Mouse (Mus musculus) CH12.LX (cell line): ENCODE measurements around the gene Alk. TPM values are rescaled to one million over a fixed set of nuclear protein-coding genes. Genes with fewer than 3 reads are reported as not detected.

Source experiments
- DNase-seq: peaks from one replicate; pipeline ENCODE4 v3.0.0-alpha.2; 2013; ENCODE audit errors: extremely low read depth
- H3K27ac ChIP-seq: 2 replicates; pipeline ENCODE4 v1.5.1; 2012; ENCODE audit warnings: low read depth, mild to moderate bottlenecking, control low read depth, moderate library complexity; ENCODE audit not compliant: insufficient read depth
- H3K27me3 ChIP-seq: replicated peaks from 2 replicates; pipeline ENCODE3; 2012; ENCODE audit warnings: inconsistent platforms
- H3K36me3 ChIP-seq, 2 experiments: replicated peaks in 1 of 2; 2 replicates each; pipeline versions ENCODE3 to v1.6.1; 2012; ENCODE audit warnings: inconsistent platforms in 1 of 2, low read length in 1 of 2, mild to moderate bottlenecking in 1 of 2, mixed read lengths in 1 of 2, moderate library complexity in 1 of 2; ENCODE audit not compliant: control insufficient read depth in 1 of 2, insufficient read depth in 1 of 2
- H3K4me1 ChIP-seq, 2 experiments: 2 replicates each; pipeline ENCODE4 v1.6.1; 2012; ENCODE audit warnings: inconsistent platforms in 1 of 2, moderate library complexity in 1 of 2; ENCODE audit not compliant: insufficient read depth in 2 of 2, control insufficient read depth in 1 of 2
- H3K4me2 ChIP-seq: 2 replicates; pipeline ENCODE4 v1.6.1; 2012; ENCODE audit warnings: low read depth, mild to moderate bottlenecking, control low read depth; ENCODE audit not compliant: poor library complexity, insufficient read depth, severe bottlenecking
- H3K4me3 ChIP-seq, 3 experiments: fragments of 150-350 bp in 1 of 3; sonication (generic) in 1 of 3; replicated peaks in 1 of 3; 2 replicates each; pipeline versions ENCODE3 to v1.5.1; 2011 to 2012; ENCODE audit warnings: low read depth in 2 of 3, low read length in 2 of 3, mild to moderate bottlenecking in 2 of 3, moderate library complexity in 2 of 3, control low read depth in 1 of 3, improper control_type of control experiment in 1 of 3, inconsistent platforms in 1 of 3, mixed read lengths in 1 of 3; ENCODE audit not compliant: poor library complexity in 1 of 3
- H3K79me2 ChIP-seq: replicated peaks from 2 replicates; pipeline ENCODE4 v1.6.1; 2012; ENCODE audit warnings: mild to moderate bottlenecking, moderate library complexity; ENCODE audit not compliant: control insufficient read depth, poor library complexity, insufficient read depth, severe bottlenecking; ENCODE audit errors: extremely low read depth
- H3K9ac ChIP-seq: 2 replicates; pipeline ENCODE4 v1.6.1; 2012; ENCODE audit warnings: low read depth, mild to moderate bottlenecking, control low read depth, moderate library complexity; ENCODE audit not compliant: insufficient read depth
- H3K9me3 ChIP-seq: replicated peaks from 2 replicates; pipeline ENCODE3; 2012; ENCODE audit warnings: low read length, inconsistent platforms, mixed read lengths
- BHLHE40 ChIP-seq: IDR thresholded peaks from 2 replicates; pipeline ENCODE4 v1.6.1; 2011; ENCODE audit warnings: mild to moderate bottlenecking, low read depth, low read length, improper control_type of control experiment
- CHD1 ChIP-seq: IDR thresholded peaks from 2 replicates; pipeline ENCODE4 v1.6.1; 2012; ENCODE audit warnings: low read depth, low read length, improper control_type of control experiment, inconsistent platforms
- CHD2 ChIP-seq: IDR thresholded peaks from 2 replicates; pipeline ENCODE4 v1.6.1; 2011; ENCODE audit warnings: low read length, improper control_type of control experiment
- E2F4 ChIP-seq: IDR thresholded peaks from 2 replicates; pipeline ENCODE4 v1.6.1; 2011; ENCODE audit warnings: low read depth, low read length, improper control_type of control experiment; ENCODE audit not compliant: insufficient replicate concordance
- EP300 ChIP-seq: IDR thresholded peaks from 2 replicates; pipeline ENCODE4 v1.6.1; 2011; ENCODE audit warnings: low read length, improper control_type of control experiment
- ETS1 ChIP-seq: conservative IDR thresholded peaks from 2 replicates; pipeline ENCODE4 v1.6.1; 2012; ENCODE audit warnings: low read depth, mild to moderate bottlenecking, inconsistent platforms, low read length, improper control_type of control experiment, moderate library complexity
- GABPA ChIP-seq: IDR thresholded peaks from 2 replicates; pipeline ENCODE4 v1.6.1; 2012; ENCODE audit warnings: low read depth, low read length, improper control_type of control experiment, inconsistent platforms; ENCODE audit not compliant: insufficient replicate concordance
- HCFC1 ChIP-seq: IDR thresholded peaks from 2 replicates; pipeline ENCODE4 v1.6.1; 2012; ENCODE audit warnings: low read depth, mild to moderate bottlenecking, inconsistent platforms, low read length, improper control_type of control experiment
- JUND ChIP-seq: conservative IDR thresholded peaks from 2 replicates; pipeline ENCODE4 v1.6.1; 2011; ENCODE audit warnings: low read depth, low read length, improper control_type of control experiment
- KAT2A ChIP-seq: IDR thresholded peaks from 2 replicates; pipeline ENCODE4 v1.6.1; 2012; ENCODE audit warnings: low read length, improper control_type of control experiment, inconsistent platforms; ENCODE audit not compliant: insufficient replicate concordance
- MAFK ChIP-seq: IDR thresholded peaks from 2 replicates; pipeline ENCODE4 v1.6.1; 2011; ENCODE audit warnings: low read length, improper control_type of control experiment; ENCODE audit not compliant: insufficient replicate concordance
- MAX ChIP-seq: IDR thresholded peaks from 2 replicates; pipeline ENCODE4 v1.6.1; 2011; ENCODE audit warnings: low read length, improper control_type of control experiment
- MAZ ChIP-seq: IDR thresholded peaks from 2 replicates; pipeline ENCODE4 v1.6.1; 2012; ENCODE audit warnings: low read depth, mild to moderate bottlenecking, inconsistent platforms, low read length, improper control_type of control experiment, moderate library complexity
- MEF2A ChIP-seq: IDR thresholded peaks from 2 replicates; pipeline ENCODE4 v1.6.1; 2014; ENCODE audit warnings: low read depth, mild to moderate bottlenecking, inconsistent platforms, low read length, improper control_type of control experiment, borderline replicate concordance
- MXI1 ChIP-seq: IDR thresholded peaks from 2 replicates; pipeline ENCODE4 v1.6.1; 2011; ENCODE audit warnings: mild to moderate bottlenecking, low read depth, low read length, improper control_type of control experiment
- MYC ChIP-seq: IDR thresholded peaks from 2 replicates; pipeline ENCODE4 v1.6.1; 2011; ENCODE audit warnings: low read depth, mild to moderate bottlenecking, improper control_type of control experiment, low read length
- NELFE ChIP-seq: IDR thresholded peaks from 2 replicates; pipeline ENCODE4 v1.6.1; 2011; ENCODE audit warnings: low read depth, low read length, improper control_type of control experiment
- POLR2A ChIP-seq: IDR thresholded peaks from 2 replicates; pipeline ENCODE4 v1.6.1; 2011; ENCODE audit warnings: low read depth, mild to moderate bottlenecking, improper control_type of control experiment, low read length
- POLR2AphosphoS2 ChIP-seq: IDR thresholded peaks from 2 replicates; pipeline ENCODE4 v1.6.1; 2011; ENCODE audit warnings: low read depth, low read length, improper control_type of control experiment
- RAD21 ChIP-seq: IDR thresholded peaks from 2 replicates; pipeline ENCODE4 v1.6.1; 2011; ENCODE audit warnings: low read depth, mild to moderate bottlenecking, low read length, improper control_type of control experiment, moderate library complexity
- RCOR1 ChIP-seq: conservative IDR thresholded peaks from 2 replicates; pipeline ENCODE4 v1.6.1; 2012; ENCODE audit warnings: low read depth, mild to moderate bottlenecking, inconsistent platforms, low read length, improper control_type of control experiment
- SIN3A ChIP-seq: IDR thresholded peaks from 2 replicates; pipeline ENCODE4 v1.6.1; 2012; ENCODE audit warnings: low read length, improper control_type of control experiment, inconsistent platforms
- SMC3 ChIP-seq: IDR thresholded peaks from 2 replicates; pipeline ENCODE4 v1.6.1; 2011; ENCODE audit warnings: low read depth, low read length, improper control_type of control experiment
- TBP ChIP-seq: conservative IDR thresholded peaks from 2 replicates; pipeline ENCODE4 v1.6.1; 2011; ENCODE audit warnings: low read depth, low read length, improper control_type of control experiment
- TCF12 ChIP-seq: IDR thresholded peaks from 2 replicates; pipeline ENCODE4 v1.6.1; 2014; ENCODE audit warnings: low read depth, mild to moderate bottlenecking, inconsistent platforms, low read length, improper control_type of control experiment
- UBTF ChIP-seq: IDR thresholded peaks from 2 replicates; pipeline ENCODE4 v1.6.1; 2012; ENCODE audit warnings: low read depth, mild to moderate bottlenecking, inconsistent platforms, low read length, improper control_type of control experiment, moderate library complexity
- ZC3H11A ChIP-seq: IDR thresholded peaks from 2 replicates; pipeline ENCODE4 v1.6.1; 2012; ENCODE audit warnings: low read depth, mild to moderate bottlenecking, inconsistent platforms, low read length, improper control_type of control experiment
- ZKSCAN1 ChIP-seq: IDR thresholded peaks from 2 replicates; pipeline ENCODE4 v1.6.1; 2012; ENCODE audit warnings: low read depth, inconsistent platforms, low read length, improper control_type of control experiment, borderline replicate concordance
- ZMIZ1 ChIP-seq: IDR thresholded peaks from 2 replicates; pipeline ENCODE4 v1.6.1; 2012; ENCODE audit warnings: low read depth, mild to moderate bottlenecking, inconsistent platforms, low read length, improper control_type of control experiment
- ZNF384 ChIP-seq: IDR thresholded peaks from 2 replicates; pipeline ENCODE4 v1.6.1; 2012; ENCODE audit warnings: low read depth, low read length, improper control_type of control experiment, inconsistent platforms
- dilution Hi-C: fragments of 300-500 bp; cut with MboI; formaldehyde crosslinking; loops from 2 replicates; pipeline ENCODE4 v1.14.3; 2020; ENCODE audit warnings: low sequenced_read_pairs; ENCODE audit not compliant: extremely low pct_unique_long_range_greater_than_20kb, extremely low pct_ligation_motif_present
- in situ Hi-C: fragments of 300-500 bp; cut with MboI; formaldehyde crosslinking; loops from 3 replicates; pipeline ENCODE4 v1.14.3; 2019; ENCODE audit warnings: low sequenced_read_pairs, low pct_ligation_motif_present, low pct_unique_long_range_greater_than_20kb, mixed read lengths
- polyA plus RNA-seq: library from polyadenylated mRNA; unstranded; fragments of >175 nt; gene quantifications from 2 replicates; pipeline ENCODE4 v1.2.1, GENCODE M21; 2012; ENCODE audit warnings: low read depth; ENCODE audit not compliant: insufficient read length
- total RNA-seq, 2 experiments: library from RNA; depleted of rRNA; stranded (reverse); fragments of 300-350 nt in 1 of 2; fragments of >200 nt in 1 of 2; gene quantifications; 2 replicates each; pipeline ENCODE4 v1.2.3; 2012 to 2014

The Alk gene
- total and polyA plus RNA-seq, 3 experiments: 0.38 to 0.63 (median 0.44) TPM

GRCm38 (mm10) chr17:72603886-72604609, 379 bp downstream of the Alk start:
- DNase-seq: no peak
- Histone ChIP-seq H3K9me3 (peaks cover 8% of the 10 kb centered on the region), H3K9ac (no peak overlapping the region), H3K79me2 (no peaks in the 10 kb centered on the region), H3K36me3 (no peaks in the 10 kb centered on the region), H3K4me1 (peaks cover 4 to 6% of the 10 kb centered on the region in 2 experiments; a peak in 2 of 4 replicates), H3K27ac (no peak overlapping the region), H3K27me3 (peaks cover 5% of the 10 kb centered on the region), H3K4me2 (no peak overlapping the region)
- in situ Hi-C loops: loop anchor here (10.0 kb wide), 1 partner anchor 181 kb away; no protein-coding TSS in a partner anchor
- TF ChIP-seq TCF12 (no peak), MAFK (no peak), RCOR1 (no peak), CHD2 (no peak), MEF2A (no peak), ZKSCAN1 (no peak), JUND (no peak), RAD21 (no peak), HCFC1 (no peak), ETS1 (no peak), MAZ (no peak), TBP (no peak), MAX (no peak), MYC (no peak), E2F4 (no peak)
- TF ChIP-seq, all 38 proteins: peak for 0
- H3K4me3 ChIP-seq: no peak overlapping the region
- dilution Hi-C loops: no loop called here

DNA sequence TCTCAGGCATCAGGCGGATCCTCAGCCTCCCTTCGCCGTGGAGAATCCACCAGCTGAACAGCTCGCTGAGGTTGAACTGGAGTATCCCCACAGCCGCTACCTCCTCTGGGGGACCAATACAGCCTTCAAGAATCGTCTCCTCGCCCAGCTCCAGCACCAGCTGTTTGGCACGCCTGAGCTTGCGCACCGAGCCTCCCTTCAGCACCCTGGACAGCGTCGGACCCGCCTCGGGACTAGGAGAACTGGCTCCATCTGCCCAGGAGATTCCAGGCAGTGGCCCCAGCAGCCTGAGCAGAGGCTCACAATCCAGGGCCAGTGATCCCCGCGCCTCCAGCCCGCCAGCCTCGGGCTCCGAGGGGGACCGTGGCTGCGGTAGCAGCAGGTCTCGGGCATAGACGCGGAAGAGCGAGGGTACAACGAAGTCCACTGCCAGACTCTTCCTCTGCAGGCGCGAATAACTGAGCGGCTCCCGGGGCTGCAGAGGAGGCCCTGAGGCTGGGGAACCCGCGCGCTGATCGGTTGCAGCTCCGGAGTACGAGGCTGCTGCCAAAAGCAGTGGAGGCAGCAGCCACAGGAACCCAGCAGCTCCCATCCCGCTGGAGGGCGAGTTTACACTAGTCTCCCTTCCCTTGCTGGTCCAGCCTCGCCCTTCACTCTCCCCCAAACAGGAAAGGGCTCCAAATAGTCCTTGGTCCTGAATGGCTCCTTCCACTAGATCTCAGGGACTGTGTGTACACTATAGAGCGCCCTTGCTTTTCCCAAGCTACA, 1.1 kb downstream of the Alk start:
- H3K4me2 ChIP-seq: no peak overlapping the region
- H3K4me1 ChIP-seq: peaks cover 4 to 6% of the 10 kb centered on the region in 2 experiments; a peak in 2 of 4 replicates
- peak; percentile 11 for DNase-seq
- dilution Hi-C loops (no loop called here), in situ Hi-C loops (loop anchor here (10.0 kb wide), 1 partner anchor 181 kb away; no protein-coding TSS in a partner anchor)
- peaks cover 5% of the 10 kb centered on the region for H3K27me3 ChIP-seq
- no peak overlapping the region for H3K4me3 ChIP-seq
- H3K9me3 ChIP-seq: peaks cover 8% of the 10 kb centered on the region
- no peaks in the 10 kb centered on the region for H3K79me2 ChIP-seq
- no peak overlapping the region for H3K9ac ChIP-seq
- no peaks in the 10 kb centered on the region for H3K36me3 ChIP-seq
- H3K27ac ChIP-seq: no peak overlapping the region
- TF ChIP-seq EP300 (no peak), GABPA (no peak), ZNF384 (no peak), SIN3A (no peak), POLR2A (no peak), E2F4 (no peak), UBTF (no peak), ZMIZ1 (no peak), SMC3 (no peak), BHLHE40 (no peak), ZKSCAN1 (no peak), POLR2AphosphoS2 (no peak), HCFC1 (no peak), NELFE (no peak), JUND (no peak), KAT2A (no peak), MXI1 (no peak), CHD1 (no peak), ZC3H11A (no peak)
